Mouse (Mus musculus) kidney, postnatal 25 days (tissue): ENCODE results near the gene Ldhal6b.

ENCODE experiments used
- DNase-seq, 2 experiments: peaks; one replicate each; pipeline ENCODE4 v3.0.0; 2021; ENCODE audit warnings: mixed read lengths in 2 of 2

The Ldhal6b gene

GRCm38 (mm10) chr17:5407030-5407429 is 11.5 kb downstream of the Ldhal6b start:
- DNase-seq: no peak

- peak; percentile 70 to 72 for DNase-seq
Measured at GRCm38 (mm10) chr17:5406566-5406965, 12.0 kb downstream of the Ldhal6b start.

- DNase-seq: no peak
Measured at GRCm38 (mm10) chr17:5403885-5404284, 14.7 kb downstream of the Ldhal6b start.

- peak; percentile 92 for DNase-seq
Measured at GRCm38 (mm10) chr17:5402624-5403023, 15.9 kb downstream of the Ldhal6b start.

GRCm38 (mm10) chr17:5402069-5402468 is 16.5 kb downstream of the Ldhal6b start:
- peak; percentile 75 to 79 for DNase-seq

- no peak for DNase-seq
Measured at GRCm38 (mm10) chr17:5401288-5401687, 17.3 kb downstream of the Ldhal6b start.

GRCm38 (mm10) chr17:5400435-5401090 is 18.0 kb downstream of the Ldhal6b start:
- DNase-seq: no peak

GRCm38 (mm10) chr17:5397148-5398007 is 21.2 kb downstream of the Ldhal6b start:
- DNase-seq: peak; percentile 84 to 91

GRCm38 (mm10) chr17:5396213-5396612 is 22.4 kb downstream of the Ldhal6b start:
- DNase-seq: no peak

- no peak for DNase-seq
Measured at GRCm38 (mm10) chr17:5395454-5396205, 22.9 kb downstream of the Ldhal6b start.

- DNase-seq: no peak
Measured at GRCm38 (mm10) chr17:5390682-5391081, 27.9 kb downstream of the Ldhal6b start.

- DNase-seq: no peak
Measured at GRCm38 (mm10) chr17:5388351-5388750, 30.2 kb downstream of the Ldhal6b start.

- no peak for DNase-seq
Measured at GRCm38 (mm10) chr17:5386885-5387545, 31.6 kb downstream of the Ldhal6b start.

GRCm38 (mm10) chr17:5385694-5386093 is 32.9 kb downstream of the Ldhal6b start:
- DNase-seq: no peak

GRCm38 (mm10) chr17:5377930-5378310 is 40.6 kb downstream of the Ldhal6b start:
- peak; percentile 70 to 76 for DNase-seq

- no peak for DNase-seq
Measured at GRCm38 (mm10) chr17:5377151-5377929, 41.2 kb downstream of the Ldhal6b start.

GRCm38 (mm10) chr17:5372951-5373350 is 45.6 kb downstream of the Ldhal6b start:
- DNase-seq: peak in 1 of 2 experiments; percentile 7

GRCm38 (mm10) chr17:5371521-5371920 is 47.0 kb downstream of the Ldhal6b start:
- peak in 1 of 2 experiments; percentile 20 for DNase-seq

GRCm38 (mm10) chr17:5371032-5371431 is 47.5 kb downstream of the Ldhal6b start:
- DNase-seq: peak in 1 of 2 experiments; percentile 6
